Mouse (Mus musculus) left cerebral cortex, postnatal 14 days (tissue): ENCODE data around the gene Gm10428. TPM values are rescaled to one million over a fixed set of nuclear protein-coding genes. Genes with fewer than 3 reads are reported as not detected.
"Not testable (repeated sequence)": the region's sequence is repeated elsewhere in the genome, so short reads cannot be mapped to it uniquely, and the experiment has no call there.

Source experiments
- DNase-seq, 2 experiments: peaks; one replicate each; pipeline ENCODE4 v3.0.0; 2021 to 2022; ENCODE audit warnings: low spot score in 2 of 2, mixed read lengths in 1 of 2
- intact Hi-C: fragments of 180-260 bp; cut with DNase I; formaldehyde crosslinking; loops from one replicate; pipeline ENCODE4 v1.15.1; 2025
- long read RNA-seq, 2 experiments: library from polyadenylated mRNA; stranded (forward); transcript quantifications; one replicate each; pipeline ENCODE4 v2.0.0; 2021
- total RNA-seq, 2 experiments: library from RNA; stranded (reverse); gene quantifications; 2 replicates each; pipeline ENCODE4 v1.2.3; 2021

The Gm10428 gene
- total RNA-seq: not detected
- long read RNA-seq, experiment 1: 0 reads
- long read RNA-seq, experiment 2: 0 reads

DNA sequence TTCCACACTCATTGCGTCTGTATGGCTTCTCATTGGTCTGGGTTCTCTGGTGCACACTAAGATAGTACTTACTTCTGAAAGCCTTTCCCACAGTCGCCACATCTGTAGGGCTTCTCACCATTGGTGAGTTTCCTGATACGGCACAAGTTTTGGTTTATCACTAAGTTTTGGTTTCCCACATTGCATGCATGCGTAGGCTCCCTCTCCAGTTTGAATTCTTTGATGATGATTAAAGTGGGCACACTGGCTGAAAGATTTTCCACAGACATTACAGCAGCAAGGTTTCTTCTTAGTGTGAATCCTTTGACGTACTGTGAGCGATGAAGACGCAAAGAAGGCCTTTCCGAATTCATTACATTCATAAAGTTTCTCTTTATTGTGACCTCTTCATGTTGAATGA is at the start of gene Gm10428:
Gene Gm10428 (plus strand): TSS at position 321 of the 400 bp plus-strand sequence.
- intact Hi-C loops: loop anchor here (10.0 kb wide), 2 partner anchors 382 to 412 kb away; no protein-coding TSS in a partner anchor
- no peak for DNase-seq

DNA sequence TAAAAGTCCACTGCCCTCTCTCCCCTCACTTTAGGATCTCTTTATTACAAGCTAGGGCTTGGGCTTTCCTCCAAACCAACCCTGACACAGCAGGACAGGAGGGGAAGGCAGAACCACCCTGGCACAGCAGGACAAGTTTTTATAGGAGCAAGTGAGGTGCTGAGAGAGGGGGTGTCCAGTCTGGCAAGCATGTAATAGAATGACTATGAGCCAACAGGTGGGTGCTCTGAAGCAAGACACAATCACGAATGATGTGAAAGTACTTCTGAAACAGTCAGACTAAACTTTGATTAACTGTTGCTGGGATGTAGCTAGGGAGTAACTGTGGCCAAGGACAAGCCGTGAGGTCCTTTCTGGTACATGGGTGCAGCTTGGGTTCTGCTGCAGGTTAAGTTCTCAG is 46.8 kb upstream of the Gm10428 start:
- intact Hi-C loops: no loop called here
- DNase-seq: no peak

GRCm38 (mm10) chr11:62708252-62708651 is 44.6 kb upstream of the Gm10428 start:
- intact Hi-C loops: no loop called here
- DNase-seq: no peak

DNA sequence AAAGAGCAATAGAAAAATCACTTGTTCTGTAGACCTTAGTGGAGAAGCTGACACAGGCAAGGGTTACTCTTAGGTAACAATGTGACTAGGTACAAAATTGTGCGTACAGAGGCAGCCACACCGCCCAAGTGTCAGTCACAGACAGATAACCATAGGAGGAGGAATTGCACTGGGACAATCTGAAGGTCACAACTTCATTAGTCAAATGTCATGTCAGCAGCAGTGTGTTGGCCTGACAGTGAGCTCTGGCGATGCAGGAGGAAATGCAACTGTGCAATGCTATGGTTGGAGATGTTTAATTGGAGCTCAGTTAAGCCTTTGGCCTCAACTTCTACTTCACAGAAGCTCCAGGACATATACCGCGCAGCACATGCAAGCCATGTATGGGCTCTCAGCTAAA is 42.2 kb upstream of the Gm10428 start:
- DNase-seq: no peak
- intact Hi-C loops: no loop called here

DNA sequence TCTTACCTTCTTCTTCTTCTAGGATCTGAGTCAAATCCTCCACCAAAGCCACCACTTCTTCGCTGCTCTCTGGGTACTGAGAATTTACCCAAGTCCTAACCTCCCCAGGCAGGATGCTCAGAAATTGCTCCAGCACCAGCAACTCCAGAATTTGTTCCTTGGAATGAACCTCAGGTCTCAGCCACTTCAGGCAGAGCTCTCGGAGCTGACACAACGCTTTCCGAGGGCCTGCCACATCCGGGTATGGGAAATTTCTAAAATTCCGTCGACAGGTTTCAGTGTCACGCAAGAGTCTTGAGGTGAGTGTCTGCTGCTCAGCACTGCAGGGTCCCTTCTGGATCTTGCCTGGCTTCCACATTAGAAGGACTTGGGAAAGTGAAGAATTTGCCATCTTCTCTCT is 24.6 kb upstream of the Gm10428 start:
- intact Hi-C loops: no loop called here
- no peak for DNase-seq

DNA sequence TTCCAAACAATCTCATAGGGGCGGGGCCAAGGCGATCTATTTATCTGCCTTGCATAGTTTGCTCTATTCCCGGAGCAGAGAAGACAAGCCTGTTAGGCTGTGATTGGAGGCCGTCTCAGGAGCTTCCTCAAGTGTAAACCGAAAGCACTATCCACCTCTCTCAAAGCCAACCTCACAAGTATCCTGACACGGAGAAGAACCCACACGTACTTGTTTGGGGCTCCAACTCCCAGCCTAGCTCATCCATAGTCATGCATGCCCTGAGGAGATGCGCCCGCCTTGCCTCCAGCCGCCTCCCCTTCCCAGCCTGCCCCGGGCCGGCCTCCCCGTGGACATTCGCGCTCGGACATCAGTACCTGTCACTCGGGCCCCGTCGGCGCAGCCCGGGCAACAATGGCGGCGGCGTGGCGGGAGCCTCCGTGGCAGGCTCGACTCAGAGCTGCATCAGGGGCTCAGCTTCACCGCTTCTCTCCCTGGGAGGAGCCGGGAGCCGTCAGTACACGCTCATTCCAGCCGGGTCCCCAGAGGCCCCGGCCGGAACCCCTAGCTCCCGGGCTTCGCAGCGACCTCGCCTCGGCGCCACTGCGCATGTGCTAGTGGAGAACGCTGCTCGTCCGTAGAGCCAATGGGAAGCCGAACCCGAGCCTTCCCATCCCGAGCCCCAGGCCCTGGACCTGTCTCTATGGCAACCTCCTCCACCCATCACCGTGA is 21.4 kb upstream of the Gm10428 start, which contains the start of gene Zfp287:
Gene Zfp287 (minus strand): TSS at position 595 of the 711 bp plus-strand sequence.
- DNase-seq: peak; percentile 92 to 93
- intact Hi-C loops: no loop called here

DNA sequence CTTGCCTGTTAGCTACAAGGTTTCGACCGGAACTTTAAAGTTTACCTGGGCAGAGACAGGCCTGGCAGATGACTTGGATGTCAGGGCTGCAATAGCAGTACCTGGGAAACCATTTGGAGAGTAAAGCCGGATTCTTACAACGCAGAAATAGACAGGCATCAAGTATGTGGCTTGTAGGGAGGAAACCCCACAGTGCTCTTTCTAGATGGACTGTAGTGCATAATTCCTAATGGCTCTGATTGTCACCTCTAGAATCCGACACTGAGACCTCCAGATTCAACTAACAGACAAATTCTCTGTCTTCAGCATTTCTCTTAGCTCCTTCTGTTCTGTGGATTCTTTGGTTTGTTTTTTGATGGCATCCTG is 20.9 kb upstream of the Gm10428 start:
- DNase-seq: no peak
- intact Hi-C loops: no loop called here

DNA sequence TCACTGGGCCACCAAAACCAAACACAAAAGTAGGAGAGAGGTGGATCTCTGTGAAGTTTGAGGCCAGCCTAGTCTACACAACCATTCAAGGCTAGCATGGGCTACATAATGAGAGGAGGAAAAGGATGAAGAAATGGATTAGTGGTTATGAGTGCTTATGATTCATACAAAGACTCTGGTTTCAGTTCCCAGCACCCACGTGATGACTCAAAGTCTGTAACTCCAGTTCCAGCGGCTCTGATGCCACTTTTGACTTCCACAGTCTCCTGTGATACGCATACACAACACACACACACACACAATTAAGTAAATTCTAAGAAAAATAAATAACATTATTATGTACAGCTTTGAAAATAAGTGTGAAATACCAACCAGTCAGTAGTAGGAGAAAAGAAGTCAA is 20.2 kb upstream of the Gm10428 start:
- intact Hi-C loops: no loop called here
- no peak for DNase-seq

GRCm38 (mm10) chr11:62741186-62741585 is 11.7 kb upstream of the Gm10428 start:
- no peak for DNase-seq
- intact Hi-C loops: no loop called here

DNA sequence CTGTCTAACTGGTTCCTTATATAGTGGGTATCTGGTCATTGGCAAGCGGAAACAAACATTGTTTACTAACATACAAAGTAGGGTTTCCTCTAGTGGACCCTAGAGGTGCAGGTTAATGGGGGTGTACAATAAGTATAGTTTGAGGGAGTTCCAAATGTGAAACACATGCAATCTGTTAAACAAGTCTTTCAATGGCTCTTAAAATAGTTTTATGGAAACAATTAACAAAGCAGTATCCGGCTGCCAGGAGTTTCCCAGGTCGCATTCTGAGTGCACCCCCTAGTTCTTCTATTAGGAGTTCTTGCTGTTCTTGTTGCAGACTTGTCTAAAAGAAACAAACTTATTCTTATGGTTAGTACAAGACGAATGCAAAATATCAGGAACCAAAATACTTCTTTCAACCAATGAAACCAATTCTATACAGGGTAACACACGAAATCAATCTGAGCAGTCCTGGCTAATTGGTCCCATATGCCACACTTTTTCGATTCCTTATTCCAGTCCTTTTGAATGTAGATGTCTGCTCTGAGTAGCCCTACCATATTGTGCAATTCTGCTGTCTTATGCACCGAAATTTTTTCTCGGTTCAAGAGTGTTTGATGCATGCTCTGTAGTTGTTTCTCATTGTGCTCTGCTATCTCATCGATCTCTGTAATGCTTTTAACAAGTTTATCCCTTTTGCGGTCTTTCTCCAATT is 10.5 kb upstream of the Gm10428 start:
- intact Hi-C loops: no loop called here
- DNase-seq: no peak

GRCm38 (mm10) chr11:62744103-62744502 is 8.8 kb upstream of the Gm10428 start:
- intact Hi-C loops: no loop called here
- peak; percentile 69 to 80 for DNase-seq

DNA sequence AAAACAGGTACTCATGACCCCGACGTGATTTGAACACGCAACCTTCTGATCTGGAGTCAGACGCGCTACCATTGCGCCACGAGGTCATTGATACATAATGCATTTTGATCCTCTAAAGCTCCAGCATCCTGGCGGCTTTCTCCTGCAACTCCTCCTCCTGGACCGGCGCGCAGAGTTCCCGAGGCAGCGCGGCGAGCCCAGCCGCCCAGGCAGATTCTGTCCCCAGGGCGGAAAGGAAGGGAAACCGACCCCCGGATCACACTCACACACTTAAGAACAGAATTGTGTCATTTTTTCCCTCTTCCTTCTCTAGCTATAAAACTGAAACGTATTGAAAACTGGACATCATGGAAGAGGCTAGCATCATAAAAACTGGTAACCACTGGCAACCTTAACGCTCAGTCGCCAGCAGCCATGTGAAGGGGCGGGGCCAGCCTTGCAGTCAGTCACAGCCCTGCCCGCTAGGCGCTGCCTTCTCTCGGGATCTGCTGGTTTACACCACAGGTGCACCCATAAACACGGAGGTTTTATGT is 6.8 kb upstream of the Gm10428 start:
- DNase-seq: peak; percentile 68 to 70
- intact Hi-C loops: no loop called here

DNA sequence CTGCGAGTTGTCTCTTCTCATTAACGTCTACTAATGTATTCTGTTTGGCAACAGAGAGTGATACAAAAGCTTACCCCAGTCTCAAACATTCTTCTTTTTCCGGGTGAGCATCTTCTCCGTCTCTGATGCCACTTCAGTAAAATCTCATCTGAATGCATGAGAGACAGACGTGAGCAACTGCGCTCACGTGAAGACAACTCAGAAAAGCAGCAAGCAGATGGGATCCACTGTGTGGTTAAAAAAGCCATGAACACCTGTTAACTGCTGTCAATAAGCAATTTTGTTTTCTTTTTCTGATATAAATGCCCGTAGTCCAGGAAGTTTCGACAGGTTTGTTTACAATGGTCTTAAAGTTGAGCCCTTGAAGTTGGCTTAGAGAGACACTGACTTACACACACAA is 5.7 kb upstream of the Gm10428 start:
- DNase-seq: no peak
- intact Hi-C loops: no loop called here

DNA sequence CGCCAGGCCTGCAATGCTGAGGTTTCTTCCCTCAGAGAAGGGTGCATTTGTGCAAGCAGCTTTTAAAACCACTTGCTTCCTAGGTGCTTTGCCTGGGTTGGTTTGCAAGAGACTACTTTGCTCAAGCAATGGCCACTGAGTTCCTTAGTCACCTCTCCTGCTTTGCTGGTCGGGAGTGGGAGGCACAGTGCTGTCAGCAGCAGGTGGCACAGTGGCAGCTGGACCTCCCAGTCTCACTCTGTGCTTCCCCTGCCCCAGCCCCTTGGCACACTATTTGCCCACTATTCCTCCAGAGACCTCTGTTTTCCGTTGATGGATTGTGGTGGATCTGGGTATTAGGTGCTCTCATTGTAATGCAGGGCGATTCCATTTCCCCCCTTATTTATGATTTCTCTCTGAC is 4.8 kb upstream of the Gm10428 start:
- intact Hi-C loops: no loop called here
- DNase-seq: no peak

GRCm38 (mm10) chr11:62749445-62749844 is 3.5 kb upstream of the Gm10428 start:
- DNase-seq, intact Hi-C loops: not testable (repeated sequence)

DNA sequence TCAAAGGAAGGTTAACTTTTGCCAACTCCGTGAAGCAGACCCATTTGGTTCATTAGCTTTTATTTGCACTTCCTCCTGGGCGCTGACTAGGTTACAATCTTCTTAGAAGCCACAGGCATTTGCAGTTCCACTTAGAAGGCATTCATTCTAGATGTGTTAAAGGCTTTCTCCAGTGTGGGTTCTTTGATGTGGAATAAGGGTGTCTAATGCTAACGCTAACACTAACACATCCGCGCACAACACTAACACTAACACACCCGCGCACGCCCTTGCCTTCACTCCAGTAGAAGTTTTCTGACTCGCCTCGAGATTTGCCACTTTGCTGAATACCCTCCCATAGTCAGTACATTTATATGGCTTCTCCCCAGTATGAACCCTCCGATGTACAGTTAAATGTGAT is 709 bp upstream of the Gm10428 start:
- intact Hi-C loops: loop anchor here (10.0 kb wide), 2 partner anchors 383 to 413 kb away; no protein-coding TSS in a partner anchor
- no peak for DNase-seq

GRCm38 (mm10) chr11:62756456-62757142 is 3.7 kb downstream of the Gm10428 start:
- intact Hi-C loops: loop anchor here (2.0 to 10.0 kb wide), 3 partner anchors 52 to 408 kb away; no protein-coding TSS in a partner anchor
- DNase-seq: peak; percentile 89 to 90

DNA sequence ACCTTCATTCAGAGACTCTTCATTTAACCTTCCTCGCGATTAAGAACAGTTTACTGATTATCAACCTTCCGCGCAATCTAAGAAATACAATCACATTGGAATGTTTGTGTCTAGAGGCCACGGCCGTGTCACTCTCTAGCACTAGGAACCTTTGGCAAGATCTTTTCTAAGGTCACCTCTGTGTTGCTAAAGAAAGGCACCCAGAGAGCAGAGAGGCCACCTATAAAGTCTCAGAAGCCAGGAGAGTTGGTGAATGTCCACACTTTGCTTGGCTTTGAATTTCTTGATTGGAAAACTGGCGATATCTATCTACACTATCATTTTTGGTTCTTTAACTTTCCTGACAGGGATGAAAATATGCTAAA is 4.2 kb downstream of the Gm10428 start:
- DNase-seq: no peak
- intact Hi-C loops: loop anchor here (2.0 to 10.0 kb wide), 3 partner anchors 52 to 408 kb away; no protein-coding TSS in a partner anchor

DNA sequence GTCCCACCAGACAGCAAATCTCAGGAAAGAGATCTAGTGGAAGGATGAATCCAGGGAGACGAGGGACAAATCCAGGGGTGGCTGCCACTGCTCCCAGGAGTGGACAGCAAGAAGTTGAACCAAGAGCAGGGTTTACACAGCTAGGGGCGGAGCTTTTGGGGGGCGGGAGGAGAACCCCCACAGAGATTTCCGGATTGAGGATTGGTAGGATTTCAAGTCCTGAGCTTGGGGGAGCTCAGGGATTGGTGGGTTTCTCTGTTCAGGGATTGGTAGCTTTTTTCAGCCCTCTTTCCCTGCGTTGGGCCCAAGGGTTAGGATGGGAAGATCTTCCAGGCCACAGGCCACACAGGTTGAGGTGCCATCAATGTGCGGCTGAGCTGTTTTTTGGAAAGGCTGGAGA is 5.0 kb downstream of the Gm10428 start:
- intact Hi-C loops: loop anchor here (1.0 to 10.0 kb wide), 4 partner anchors 51 to 407 kb away; no protein-coding TSS in a partner anchor
- no peak for DNase-seq

DNA sequence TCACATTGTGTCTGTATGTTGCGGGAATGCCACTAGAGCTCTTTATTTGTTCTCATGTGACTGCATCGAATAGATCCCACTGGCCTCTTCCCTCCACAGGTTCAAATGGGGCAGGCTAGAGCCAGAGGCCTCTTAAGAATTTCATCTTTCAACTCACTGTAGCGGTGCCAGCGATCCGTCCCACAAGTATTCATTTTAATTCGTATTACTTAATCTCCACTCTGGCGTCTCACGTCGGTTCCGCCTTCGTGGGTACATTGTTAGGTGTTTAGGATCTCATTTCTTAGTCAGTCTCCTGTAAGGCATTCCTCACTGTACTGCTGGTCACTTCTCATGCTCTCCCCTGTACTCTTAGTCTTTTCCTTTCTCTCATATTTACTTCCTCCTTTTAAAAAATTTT is 5.6 kb downstream of the Gm10428 start:
- DNase-seq: no peak
- intact Hi-C loops: loop anchor here (1.0 to 10.0 kb wide), 3 partner anchors 93 to 406 kb away; no protein-coding TSS in a partner anchor
